Mouse (Mus musculus): Measurements from ENCODE around the gene Vmn1r54. TPM values are rescaled to one million over a fixed set of nuclear protein-coding genes. Genes with fewer than 3 reads are reported as not detected.

The Vmn1r54 gene
- polyA plus RNA-seq, 1 experiment from 2014 or later, result not detected

DNA sequence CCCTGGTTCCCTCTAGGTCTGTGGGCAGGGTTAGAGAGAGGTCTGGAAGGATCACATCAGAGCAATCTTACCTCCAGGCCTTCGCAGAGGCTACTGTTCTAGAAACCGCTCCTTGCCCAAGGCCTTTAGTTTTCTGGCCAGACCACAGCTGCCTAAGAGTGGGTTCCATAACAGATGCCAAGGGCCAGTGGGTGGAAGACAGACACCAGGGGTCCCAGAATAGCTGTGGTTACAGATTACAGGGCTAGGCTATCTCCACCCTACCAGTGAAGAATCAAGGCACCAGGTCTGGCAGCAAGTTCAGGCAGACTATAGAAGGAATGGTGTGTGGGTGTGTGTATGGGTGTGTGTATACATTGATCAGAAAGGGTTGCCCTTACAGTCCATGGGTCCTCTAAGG lies 72.9 kb downstream of the Vmn1r54 start:
- DNase-seq (ENCODE audit: low spot score), result no peak
- 96% methylated on average over 2 of the region's 2 CpGs for WGBS
- H3K9me3 ChIP-seq, result no peaks in the 10 kb centered on the region
- H3K27ac ChIP-seq (replicated peaks), result no peak overlapping the region
- peaks cover 5% of the 10 kb centered on the region; the same call in 1 of the 2 replicates for H3K27me3 ChIP-seq (replicated peaks; ENCODE audit: low read depth, poor library complexity, severe bottlenecking)
- no peaks in the 10 kb centered on the region for H3K4me1 ChIP-seq
- H3K36me3 ChIP-seq (replicated peaks), result no peaks in the 10 kb centered on the region
- H3K4me3 ChIP-seq, result no peak overlapping the region

DNA sequence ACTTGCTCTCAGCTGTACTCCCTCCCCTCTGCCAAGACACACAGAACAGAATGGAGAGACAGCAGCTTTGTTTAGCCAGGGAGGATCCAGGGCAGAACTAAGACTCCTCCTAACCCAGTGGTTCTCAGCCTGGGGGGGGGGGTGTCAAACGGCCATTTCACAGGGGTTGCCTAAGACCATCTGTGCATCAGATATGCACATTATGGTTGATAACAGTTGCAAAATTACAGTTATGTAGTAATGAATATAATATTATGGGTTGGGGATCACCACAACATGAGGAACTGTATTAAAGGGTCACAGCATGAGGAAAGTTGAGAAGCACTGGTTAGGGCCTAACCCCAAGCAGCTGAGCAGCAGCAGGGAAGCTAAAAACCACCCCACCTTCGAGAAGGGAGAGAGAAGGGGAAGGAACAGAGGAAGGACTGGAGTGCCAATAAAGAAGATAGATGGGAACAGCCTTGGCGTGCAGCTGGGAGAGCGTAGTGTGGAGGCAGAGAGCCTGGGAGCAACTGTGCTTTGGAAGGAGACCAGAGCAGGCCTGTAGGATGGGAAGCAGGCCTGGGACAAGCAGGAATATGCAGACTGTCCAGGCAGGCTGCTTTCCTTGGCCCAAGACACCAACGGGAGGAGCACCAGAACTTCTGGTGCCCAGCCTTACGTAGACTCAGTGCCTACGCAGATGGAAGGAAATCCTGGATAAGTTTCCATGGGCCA lies 73.5 kb downstream of the Vmn1r54 start:
- DNase-seq (ENCODE audit: low spot score), result no peak
- Histone ChIP-seq H3K4me3 (no peak overlapping the region), H3K9me3 (no peaks in the 10 kb centered on the region), H3K36me3 (replicated peaks) (no peaks in the 10 kb centered on the region), H3K27me3 (replicated peaks; ENCODE audit: low read depth, poor library complexity, severe bottlenecking) (peaks cover 8% of the 10 kb centered on the region; the same call in 1 of the 2 replicates), H3K27ac (replicated peaks) (no peak overlapping the region), H3K4me1 (peaks cover under 1% of the 10 kb centered on the region; the same call in 1 of the 2 replicates)
- WGBS, result 81% methylated on average over 7 of the region's 7 CpGs

DNA sequence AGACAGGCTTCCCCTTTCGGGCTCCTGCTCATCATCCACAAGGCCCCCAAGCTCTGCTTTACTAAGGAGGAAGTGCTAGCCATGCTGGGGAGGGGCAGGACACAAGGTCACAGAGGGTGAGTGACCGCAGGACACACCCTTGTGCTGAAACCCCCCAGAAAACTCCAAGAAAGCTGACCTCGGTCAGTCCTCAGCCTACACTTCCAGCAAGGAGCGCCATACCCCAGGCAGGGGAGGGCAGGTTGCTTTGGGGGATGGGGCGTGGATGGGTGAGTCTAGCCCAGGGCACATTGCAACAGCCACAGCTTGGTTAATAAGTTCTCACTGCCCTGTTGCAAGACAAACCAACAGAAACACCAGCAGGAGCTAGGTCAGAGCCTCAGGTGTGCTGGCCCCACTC lies 74.3 kb downstream of the Vmn1r54 start:
- H3K4me1 ChIP-seq, result peaks cover 7% of the 10 kb centered on the region
- 83% methylated on average over 5 of the region's 5 CpGs for WGBS
- no peak overlapping the region for H3K4me3 ChIP-seq
- H3K27me3 ChIP-seq (replicated peaks; ENCODE audit: low read depth, poor library complexity, severe bottlenecking), result peaks cover 15% of the 10 kb centered on the region
- DNase-seq (ENCODE audit: low spot score), result no peak
- H3K27ac ChIP-seq (replicated peaks), result no peak overlapping the region
- H3K36me3 ChIP-seq (replicated peaks), result no peaks in the 10 kb centered on the region
- no peaks in the 10 kb centered on the region for H3K9me3 ChIP-seq

Other genes with a start within 250 kb of the Vmn1r54 start
- gene Vmn1r47, start 230.2 kb upstream of the Vmn1r54 start, polyA plus RNA-seq (2016; fragmentation: Nextera tagmentation; extraction: Ambion mirVana), result not detected in 2 replicates
- not detected in 2 replicates for gene Vmn1r48, start 209.5 kb upstream of the Vmn1r54 start, polyA plus RNA-seq (2016; fragmentation: Nextera tagmentation; extraction: Ambion mirVana)
- gene Vmn1r49, start 167.8 kb upstream of the Vmn1r54 start, polyA plus RNA-seq (2016; fragmentation: Nextera tagmentation; extraction: Ambion mirVana), result not detected in 2 replicates
- gene Vmn1r50, start 144.9 kb upstream of the Vmn1r54 start, polyA plus RNA-seq (2016; fragmentation: Nextera tagmentation; extraction: Ambion mirVana), result not detected in 2 replicates
- gene Vmn1r51, start 123.7 kb upstream of the Vmn1r54 start, polyA plus RNA-seq (2016; fragmentation: Nextera tagmentation; extraction: Ambion mirVana), result not detected in 2 replicates
- gene Vmn1r52, start 71.5 kb upstream of the Vmn1r54 start, polyA plus RNA-seq (2016; fragmentation: Nextera tagmentation; extraction: Ambion mirVana), result not detected in 2 replicates
- not detected in 2 replicates for gene V1ra8, start 43.5 kb upstream of the Vmn1r54 start, polyA plus RNA-seq (2016; fragmentation: Nextera tagmentation; extraction: Ambion mirVana)
- not detected in 2 replicates for gene Vmn1r53, start 21.9 kb upstream of the Vmn1r54 start, polyA plus RNA-seq (2016; fragmentation: Nextera tagmentation; extraction: Ambion mirVana)
- gene BC048671, start 54.9 kb downstream of the Vmn1r54 start, polyA plus RNA-seq (2016; fragmentation: Nextera tagmentation; extraction: Ambion mirVana), result not detected in 2 replicates
- gene Chst13, start 78.9 kb downstream of the Vmn1r54 start, polyA plus RNA-seq (2016; fragmentation: Nextera tagmentation; extraction: Ambion mirVana), result 0.09 and 0.11 TPM in 2 replicates
- gene Uroc1, start 87.0 kb downstream of the Vmn1r54 start, polyA plus RNA-seq (2016; fragmentation: Nextera tagmentation; extraction: Ambion mirVana), result 0.04 TPM in 1 of 2 replicates, not detected in the other
- 6.0 and 7.2 TPM in 2 replicates for gene Zxdc, start 123.2 kb downstream of the Vmn1r54 start, polyA plus RNA-seq (2016; fragmentation: Nextera tagmentation; extraction: Ambion mirVana)
- 0.76 and 0.99 TPM in 2 replicates for gene Cfap100, start 182.5 kb downstream of the Vmn1r54 start, polyA plus RNA-seq (2016; fragmentation: Nextera tagmentation; extraction: Ambion mirVana)
- 6.4 and 7.5 TPM in 2 replicates for gene Klf15, start 216.3 kb downstream of the Vmn1r54 start, polyA plus RNA-seq (2016; fragmentation: Nextera tagmentation; extraction: Ambion mirVana)
- 1.5 and 2.1 TPM in 2 replicates for gene Aldh1l1, start 240.1 kb downstream of the Vmn1r54 start, polyA plus RNA-seq (2016; fragmentation: Nextera tagmentation; extraction: Ambion mirVana)